Mouse (Mus musculus) spleen, adult 2 months (tissue): ENCODE measurements around the gene Arhgap25.
"Not testable (repeated sequence)": the region's sequence is repeated elsewhere in the genome, so short reads cannot be mapped to it uniquely, and the experiment has no call there.

Source experiments
- CTCF ChIP-seq: fragments of 200-500 bp; IDR thresholded peaks from 2 replicates; pipeline ENCODE4 v1.5.1; 2011; ENCODE audit warnings: mild to moderate bottlenecking, inconsistent platforms; ENCODE audit not compliant: insufficient read depth, insufficient read length, insufficient replicate concordance; ENCODE audit errors: extremely low read depth
- POLR2A ChIP-seq: fragments of 200-500 bp; IDR thresholded peaks from 2 replicates; pipeline ENCODE4 v1.6.1; 2011; ENCODE audit warnings: low read depth, low read length, inconsistent platforms

DNA sequence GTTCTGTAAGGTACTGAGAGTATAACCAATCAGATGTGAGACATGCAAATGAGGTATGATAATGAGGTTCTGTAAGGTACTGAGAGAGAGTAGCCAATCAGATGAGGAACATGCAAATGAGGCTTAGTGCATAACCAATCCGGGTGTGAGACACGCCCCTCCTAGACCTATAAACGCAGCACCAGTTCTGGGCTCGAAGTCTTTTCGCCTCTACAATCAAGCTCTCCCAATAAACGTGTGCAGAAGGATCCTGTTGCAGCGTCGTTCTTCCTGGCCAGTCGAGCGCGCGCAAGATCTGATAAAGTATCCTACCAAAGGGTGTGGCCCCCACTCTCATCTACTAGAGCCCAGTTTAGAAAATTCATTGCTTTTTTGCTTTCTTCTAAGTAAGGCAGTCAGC lies 63.0 kb downstream of the Arhgap25 start:
- not testable (repeated sequence) for TF ChIP-seq POLR2A, CTCF
